Mouse (Mus musculus) neural tube, embryonic 15.5 days (tissue): ENCODE measurements around the gene Pcyt1b. TPM values are rescaled to one million over a fixed set of nuclear protein-coding genes. Genes with fewer than 3 reads are reported as not detected.

Source experiments
- ATAC-seq: fragments of 200-750 bp; cut with Nextera tagmentation; 2 replicates; pipeline ENCODE4 v1.8.0; 2017; ENCODE audit warnings: mild to moderate bottlenecking, moderate TSS enrichment, moderate library complexity; ENCODE audit not compliant: low FRiP score
- H3K27ac ChIP-seq: fragments of 300-500 bp; sonication (generic); replicated peaks from 2 replicates; pipeline ENCODE4 v1.5.1; 2015; ENCODE audit warnings: mild to moderate bottlenecking, inconsistent platforms
- H3K27me3 ChIP-seq: fragments of 300-500 bp; sonication (generic); replicated peaks from 2 replicates; pipeline ENCODE4 v1.6.1; 2015; ENCODE audit warnings: inconsistent platforms
- H3K36me3 ChIP-seq: fragments of 300-500 bp; sonication (generic); 2 replicates; pipeline ENCODE4 v1.6.1; 2015; ENCODE audit warnings: inconsistent platforms
- H3K4me1 ChIP-seq: fragments of 300-500 bp; sonication (generic); 2 replicates; pipeline ENCODE4 v1.6.1; 2015; ENCODE audit warnings: inconsistent platforms
- H3K4me2 ChIP-seq: fragments of 300-500 bp; sonication (generic); 2 replicates; pipeline ENCODE4 v1.6.1; 2015; ENCODE audit warnings: inconsistent platforms, mild to moderate bottlenecking, moderate library complexity
- H3K4me3 ChIP-seq: fragments of 300-500 bp; sonication (generic); replicated peaks from 2 replicates; pipeline ENCODE4 v1.5.1; 2015; ENCODE audit warnings: mild to moderate bottlenecking, inconsistent platforms
- H3K9ac ChIP-seq: fragments of 300-500 bp; sonication (generic); replicated peaks from 2 replicates; pipeline ENCODE4 v1.6.1; 2015; ENCODE audit warnings: mild to moderate bottlenecking, inconsistent platforms
- H3K9me3 ChIP-seq: fragments of 300-500 bp; sonication (generic); replicated peaks from 2 replicates; pipeline ENCODE4 v1.6.1; 2016; ENCODE audit warnings: inconsistent platforms
- WGBS: fragments of 180-500 bp; shearing (Covaris S2); methylation state at CpG from one replicate; pipeline ENCODE4 v1.1.7; 2015; ENCODE audit warnings: mixed read lengths; 5-methylcytosine and 5-hydroxymethylcytosine counted together
- polyA plus RNA-seq: library from polyadenylated mRNA; unstranded; fragments of >200 nt; fragmentation: Nextera tagmentation; extraction: Ambion mirVana; gene quantifications from 2 replicates; pipeline ENCODE4 v1.2.1, GENCODE M21; 2015

Pcyt1b gene
- polyA plus RNA-seq, 1 experiment from 2014 or later: 21.9 TPM

DNA sequence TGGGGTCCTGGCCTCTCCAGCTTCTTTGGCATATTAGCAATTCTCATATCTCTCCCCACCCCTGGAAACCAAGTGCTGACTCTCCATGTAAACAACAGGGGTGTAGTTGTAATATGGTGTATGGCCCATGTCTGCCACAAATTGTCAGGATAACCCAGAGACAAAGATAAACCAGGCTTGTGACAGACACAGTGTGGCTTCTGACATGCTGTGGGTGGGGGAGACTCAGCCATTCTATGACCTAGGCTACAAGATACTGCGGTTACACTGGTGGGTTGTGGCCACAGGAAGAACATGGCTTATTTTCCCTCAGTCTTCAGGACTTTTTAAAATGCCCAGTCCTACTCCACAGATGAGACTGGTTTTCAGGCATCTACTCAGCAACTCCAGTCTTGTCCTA lies 94.5 kb downstream of the Pcyt1b start:
- Histone ChIP-seq H3K9me3 (no peaks in the 10 kb centered on the region), H3K9ac (no peak overlapping the region), H3K4me1 (no peaks in the 10 kb centered on the region), H3K4me3 (no peak overlapping the region), H3K4me2 (no peak overlapping the region), H3K27ac (no peak overlapping the region), H3K36me3 (no peaks in the 10 kb centered on the region), H3K27me3 (no peaks in the 10 kb centered on the region)
- whole genome bisulfite sequencing: 96% methylated on average over 1 of the region's 1 CpGs
- ATAC-seq: no peak

DNA sequence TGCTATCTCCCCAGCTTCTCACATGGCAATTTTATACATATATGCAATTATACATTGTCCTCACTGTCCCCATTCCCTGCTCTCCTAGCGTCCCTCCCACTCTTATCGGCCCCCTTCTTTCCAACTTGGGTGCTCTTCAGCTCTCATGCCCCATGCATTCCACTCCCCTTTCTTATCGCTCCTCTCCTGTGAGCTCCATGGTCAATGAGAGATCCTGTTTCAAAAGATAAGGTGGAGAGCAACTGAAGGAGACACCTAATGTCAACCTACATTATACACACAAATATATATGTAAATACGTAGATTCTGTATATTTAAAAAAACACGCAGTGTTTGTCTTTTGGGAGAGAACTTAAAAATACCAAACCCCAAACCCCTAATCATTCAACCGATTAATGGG lies 95.9 kb downstream of the Pcyt1b start:
- H3K27ac ChIP-seq: no peak overlapping the region
- ATAC-seq: no peak
- no peak overlapping the region for H3K4me2 ChIP-seq
- H3K27me3 ChIP-seq: no peaks in the 10 kb centered on the region
- H3K4me3 ChIP-seq: no peak overlapping the region
- H3K9ac ChIP-seq: no peak overlapping the region
- no peaks in the 10 kb centered on the region for H3K36me3 ChIP-seq
- no peaks in the 10 kb centered on the region for H3K9me3 ChIP-seq
- 91% methylated on average over 6 of the region's 6 CpGs for WGBS
- no peaks in the 10 kb centered on the region for H3K4me1 ChIP-seq

DNA sequence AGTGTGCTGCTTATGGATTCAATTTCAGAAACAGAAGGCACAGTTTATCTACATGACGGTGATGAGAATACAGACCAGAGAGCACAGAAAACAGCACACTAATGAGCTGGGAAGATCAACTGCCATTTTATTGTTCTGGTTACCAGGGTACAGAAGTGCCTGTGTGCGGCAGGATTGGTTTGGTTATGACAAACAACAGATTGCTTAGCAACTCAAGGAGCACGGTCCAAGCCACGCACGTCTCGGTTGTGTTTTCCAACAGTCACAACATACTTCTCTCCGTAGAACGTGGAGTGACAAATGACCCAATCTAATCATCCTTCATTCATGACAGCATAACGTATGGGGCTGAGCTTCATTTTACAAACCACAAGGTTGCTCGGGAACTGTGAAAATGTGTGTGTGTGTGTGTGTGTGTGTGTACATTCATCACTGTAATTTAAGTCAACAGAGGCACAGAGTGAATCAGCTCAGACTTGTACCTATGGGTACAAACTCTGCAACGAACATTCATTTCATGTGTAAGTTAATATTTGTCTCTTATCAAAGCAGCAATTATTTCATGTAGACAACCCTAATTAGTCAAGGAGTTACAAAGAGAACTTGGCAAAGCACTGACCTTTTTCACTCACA lies 100.7 kb downstream of the Pcyt1b start:
- no peak; the same call in 1 of the 2 replicates for ATAC-seq
- Histone ChIP-seq H3K27ac (no peak overlapping the region), H3K9me3 (no peaks in the 10 kb centered on the region), H3K4me2 (no peak overlapping the region), H3K27me3 (no peaks in the 10 kb centered on the region), H3K36me3 (no peaks in the 10 kb centered on the region), H3K4me3 (no peak overlapping the region), H3K4me1 (no peaks in the 10 kb centered on the region), H3K9ac (no peak overlapping the region)
- 64% methylated on average over 11 of the region's 11 CpGs for WGBS

DNA sequence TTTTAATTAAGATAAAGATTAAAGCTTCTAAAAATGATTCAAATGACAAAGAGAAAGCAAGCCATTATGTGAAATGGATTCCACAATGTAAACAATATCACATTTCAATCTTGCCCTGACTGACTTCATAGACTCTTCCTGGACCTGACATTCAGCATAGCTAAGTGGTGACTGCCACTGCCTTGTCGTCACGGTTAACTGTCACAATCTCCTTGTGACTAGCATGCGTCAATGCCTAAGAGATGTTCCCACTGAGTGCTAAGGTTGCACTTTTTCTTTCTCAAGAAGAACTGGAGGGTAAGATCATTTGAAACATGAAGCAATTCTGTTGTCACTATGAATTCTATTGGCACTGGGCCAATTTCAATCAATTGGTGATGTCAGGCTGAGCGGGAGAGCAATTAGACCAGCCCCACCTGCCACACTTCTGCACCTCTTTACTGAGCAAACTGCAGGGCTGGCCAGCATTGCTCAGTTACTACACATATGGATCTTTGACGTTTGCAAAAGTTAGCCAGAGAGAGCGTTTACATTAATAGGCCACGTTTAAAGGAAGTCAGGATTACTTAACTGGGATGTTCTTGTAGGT lies 102.3 kb downstream of the Pcyt1b start:
- no peak overlapping the region for H3K4me3 ChIP-seq
- WGBS: 62% methylated on average over 7 of the region's 7 CpGs

DNA sequence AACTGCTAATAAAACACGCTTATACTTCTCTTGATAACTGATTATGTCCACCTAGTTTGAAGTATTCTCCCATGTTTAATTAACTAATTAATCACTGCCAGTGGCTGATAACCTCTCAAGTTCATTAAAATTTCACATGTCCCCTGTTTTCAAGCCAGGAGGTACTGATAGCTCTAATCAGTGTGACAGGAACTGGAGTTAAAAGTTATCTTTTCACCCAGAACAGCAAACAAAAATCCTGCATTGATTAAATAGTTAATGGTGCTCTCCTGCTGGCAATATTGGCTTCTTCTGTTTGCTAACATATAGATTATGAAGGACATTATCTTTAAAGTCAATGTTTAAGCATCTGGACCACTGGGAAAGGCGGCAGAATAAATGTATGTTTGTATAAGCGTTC lies 106.1 kb downstream of the Pcyt1b start:
- no peak overlapping the region for H3K4me2 ChIP-seq
- no peaks in the 10 kb centered on the region for H3K27me3 ChIP-seq
- ATAC-seq: no peak
- no peak overlapping the region for H3K4me3 ChIP-seq
- 87% methylated on average over 3 of the region's 3 CpGs for WGBS
- no peak overlapping the region for H3K9ac ChIP-seq
- H3K27ac ChIP-seq: no peak overlapping the region
- H3K4me1 ChIP-seq: no peaks in the 10 kb centered on the region
- no peaks in the 10 kb centered on the region for H3K9me3 ChIP-seq
- no peaks in the 10 kb centered on the region for H3K36me3 ChIP-seq

More for the DNA sequence above, 102.3 kb downstream of the Pcyt1b start:
- Histone ChIP-seq H3K4me2 (no peak overlapping the region), H3K4me1 (no peaks in the 10 kb centered on the region), H3K27me3 (no peaks in the 10 kb centered on the region), H3K9ac (no peak overlapping the region), H3K9me3 (no peaks in the 10 kb centered on the region), H3K36me3 (no peaks in the 10 kb centered on the region), H3K27ac (no peak overlapping the region)
- ATAC-seq: no peak

DNA sequence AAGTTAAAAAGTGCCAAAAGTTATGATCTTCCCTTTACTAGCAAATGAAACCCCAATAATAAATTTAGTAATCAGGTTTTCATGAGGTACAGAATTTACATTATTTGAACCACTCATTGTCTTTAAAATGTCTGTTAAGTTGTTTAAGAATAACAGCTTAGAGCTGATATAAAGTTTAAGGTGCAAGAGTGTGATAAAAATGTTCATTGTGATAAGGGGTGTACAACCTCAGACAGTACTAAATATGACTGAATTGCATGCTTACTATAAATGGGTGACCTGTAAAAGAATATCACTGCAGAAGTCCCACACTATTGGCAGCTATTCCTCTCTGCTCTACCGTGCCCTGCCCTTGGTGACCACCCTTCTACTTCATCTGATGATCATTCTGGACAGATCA lies 134.9 kb downstream of the Pcyt1b start:
- Histone ChIP-seq H3K9me3 (no peaks in the 10 kb centered on the region), H3K4me2 (no peak overlapping the region), H3K36me3 (no peaks in the 10 kb centered on the region), H3K9ac (no peak overlapping the region), H3K4me3 (no peak overlapping the region), H3K27ac (no peak overlapping the region), H3K4me1 (no peaks in the 10 kb centered on the region), H3K27me3 (no peaks in the 10 kb centered on the region)
- 81% methylated on average over 1 of the region's 1 CpGs for WGBS
- ATAC-seq: no peak

DNA sequence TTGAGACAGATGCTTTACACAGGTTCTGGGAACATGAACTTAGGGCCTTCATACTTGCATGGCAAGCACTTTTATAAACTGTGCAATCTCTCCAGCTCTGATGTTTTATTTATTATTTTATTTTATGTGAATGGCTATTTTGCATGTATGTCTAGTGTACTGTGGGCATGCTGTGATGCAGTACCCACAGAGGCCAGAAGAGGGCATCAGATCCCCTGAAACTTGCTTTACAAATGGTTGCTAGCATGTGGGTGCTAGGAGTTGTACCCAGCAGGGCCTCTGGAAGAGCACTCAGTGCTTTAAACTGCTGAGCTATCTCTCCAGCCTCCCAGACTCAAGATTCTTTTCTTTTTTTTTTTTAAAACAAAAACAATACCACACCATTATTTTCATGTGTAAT lies 138.5 kb downstream of the Pcyt1b start:
- no peaks in the 10 kb centered on the region for H3K4me1 ChIP-seq
- no peaks in the 10 kb centered on the region for H3K9me3 ChIP-seq
- H3K4me3 ChIP-seq: no peak overlapping the region
- no peak for ATAC-seq
- H3K27me3 ChIP-seq: no peaks in the 10 kb centered on the region
- H3K4me2 ChIP-seq: no peak overlapping the region
- no peak overlapping the region for H3K27ac ChIP-seq
- H3K36me3 ChIP-seq: no peaks in the 10 kb centered on the region
- no peak overlapping the region for H3K9ac ChIP-seq

Other genes with a start within 250 kb of the Pcyt1b start
- gene Pola1, start 22.7 kb upstream of the Pcyt1b start, polyA plus RNA-seq: 4.8 and 9.1 TPM in 2 replicates
- gene Pdk3, start 177.3 kb downstream of the Pcyt1b start, polyA plus RNA-seq: 22.4 and 31.7 TPM in 2 replicates